Mouse (Mus musculus): ENCODE measurements at regions not wholly inside any gene's neighbourhood (a gene's known extent, or its start where the extent isn't known, plus 50 kb on each side); places are given as distances from the start of the nearest gene placed in this dataset.
A peak's percentile ranks its signal among the peaks of the same experiment; 100 is the strongest.
"Not testable (repeated sequence)": the region's sequence is repeated elsewhere in the genome, so short reads cannot be mapped to it uniquely, and the experiment has no call there.

DNA sequence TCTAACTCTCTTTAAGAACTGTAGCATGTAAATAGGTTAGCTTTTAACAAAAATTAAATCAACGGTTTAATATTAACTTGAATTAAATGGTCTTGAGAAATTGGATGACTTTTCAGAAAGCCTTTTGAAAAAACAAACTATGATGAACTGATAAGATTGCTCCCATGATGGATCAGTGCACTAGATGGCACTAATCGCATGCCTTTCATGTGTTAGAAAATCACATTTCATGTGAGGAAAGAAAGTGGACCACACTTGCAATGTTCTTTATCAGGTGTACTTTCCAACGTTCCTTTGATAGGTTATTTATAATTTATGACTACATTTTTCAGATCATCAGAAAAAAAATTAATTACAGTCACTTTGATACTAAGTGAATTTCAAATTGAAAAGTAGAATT lies 1003.2 kb upstream of the 4930412O13Rik start:
- DNase-seq = no peak

DNA sequence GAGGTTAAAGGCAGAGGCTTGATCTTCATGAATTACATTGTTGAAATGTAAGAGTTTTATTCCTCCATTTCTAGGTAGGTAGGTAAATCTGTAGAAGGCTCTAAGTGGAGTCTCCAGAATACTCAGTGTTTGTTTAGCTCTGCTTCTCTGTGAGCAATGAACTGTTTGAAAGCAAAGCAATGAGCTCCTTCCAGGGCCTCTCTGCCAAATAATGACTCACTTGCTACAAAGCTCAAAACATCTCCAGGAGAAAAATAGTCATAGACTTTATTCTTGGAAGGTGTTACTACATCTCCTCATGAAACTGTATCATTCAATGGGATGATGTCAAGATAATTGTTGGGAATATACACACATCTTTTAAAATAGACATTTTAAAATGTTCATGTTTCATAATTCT lies 968.6 kb upstream of the 4930412O13Rik start:
- DNase-seq = no peak

DNA sequence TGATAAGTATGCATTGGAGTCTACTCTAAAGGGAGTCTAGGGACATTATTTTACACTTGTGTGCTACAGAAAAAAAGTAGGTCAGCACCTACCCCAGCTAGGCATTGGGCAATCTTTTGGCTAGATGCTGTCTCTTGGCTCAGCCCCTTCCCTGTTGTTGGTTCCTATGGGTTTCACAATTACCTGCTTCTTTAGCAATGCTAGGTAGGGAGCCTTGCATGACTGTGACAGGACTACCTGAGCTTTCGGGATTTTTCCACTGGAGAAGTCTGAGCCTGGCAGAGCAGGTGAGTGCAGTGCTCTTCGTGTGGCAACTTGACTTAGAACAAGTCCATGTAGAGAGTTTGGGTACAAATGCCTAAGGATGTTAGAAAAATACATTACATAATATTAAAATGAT lies 956.2 kb upstream of the 4930412O13Rik start:
- peak; percentile 13 for DNase-seq

DNA sequence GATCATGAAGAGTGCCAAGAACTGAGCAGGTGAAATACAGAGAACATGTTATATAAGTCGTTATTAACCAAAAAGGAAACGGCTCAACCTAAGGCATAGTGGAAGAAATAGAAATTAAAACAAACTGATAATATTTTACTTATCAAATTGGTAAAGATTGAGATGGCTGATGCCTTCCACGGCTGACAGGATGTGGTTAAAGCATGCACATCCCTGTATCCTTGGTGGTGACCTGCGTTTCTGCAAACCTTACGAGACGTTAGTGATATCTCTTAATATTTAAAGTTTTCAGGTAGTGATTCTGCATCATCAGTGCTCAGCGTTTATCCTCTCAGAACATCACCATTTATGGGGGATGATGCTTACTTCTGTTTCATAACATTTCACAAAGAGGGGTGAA lies 939.5 kb upstream of the 4930412O13Rik start:
- no peak for DNase-seq

DNA sequence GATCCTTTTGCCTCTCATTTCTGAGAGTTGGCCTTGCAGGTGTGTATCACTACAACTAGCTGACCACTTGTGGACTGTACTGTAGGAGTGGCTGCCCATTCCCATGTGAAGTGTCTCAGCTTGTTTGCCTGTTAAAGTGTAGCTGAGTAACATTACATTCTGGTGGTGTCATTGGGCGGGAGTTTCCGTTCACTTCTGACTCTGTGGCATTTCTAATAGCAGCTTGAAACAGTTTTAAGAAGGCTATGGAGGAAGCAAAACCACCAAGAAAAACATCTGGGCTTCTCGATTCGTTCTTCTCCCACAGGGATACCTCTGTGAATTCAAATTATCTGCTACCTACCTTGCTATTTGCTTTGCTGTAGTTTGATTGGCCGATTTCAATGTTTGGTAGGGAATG lies 922.1 kb upstream of the 4930412O13Rik start:
- DNase-seq = no peak

DNA sequence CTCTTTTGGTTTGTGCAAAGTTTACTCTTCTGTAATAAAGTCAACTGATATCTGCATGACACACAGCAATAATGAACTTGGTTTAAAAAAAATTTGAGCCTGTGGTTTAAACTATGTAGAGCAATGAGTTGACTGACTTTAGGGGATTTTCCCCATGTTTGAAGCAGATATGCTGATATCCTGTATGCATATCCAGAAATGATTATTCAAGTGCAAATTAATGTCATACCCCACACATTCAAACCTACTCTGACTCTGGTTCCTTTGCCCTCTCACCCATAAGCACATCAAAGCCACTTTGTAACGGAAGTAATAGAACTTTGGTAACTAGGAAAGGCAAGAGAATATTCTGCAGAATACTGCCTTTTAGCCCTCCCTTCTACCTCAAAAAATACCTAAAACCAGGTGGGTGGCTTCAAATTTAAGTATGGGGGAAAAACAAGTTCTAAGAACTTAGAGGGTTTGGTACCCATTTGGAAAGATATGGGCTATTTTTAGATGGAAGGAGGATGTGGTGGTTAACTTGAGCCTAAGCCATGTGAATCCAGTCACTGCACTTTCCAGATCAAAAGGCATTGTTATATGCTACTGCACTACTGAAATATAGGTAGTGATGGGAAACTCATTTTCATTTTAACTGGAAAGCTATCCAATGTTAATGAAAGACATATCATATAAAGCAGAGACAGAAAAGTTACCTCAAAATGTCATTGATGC lies 915.9 kb upstream of the 4930412O13Rik start:
- DNase-seq = no peak

DNA sequence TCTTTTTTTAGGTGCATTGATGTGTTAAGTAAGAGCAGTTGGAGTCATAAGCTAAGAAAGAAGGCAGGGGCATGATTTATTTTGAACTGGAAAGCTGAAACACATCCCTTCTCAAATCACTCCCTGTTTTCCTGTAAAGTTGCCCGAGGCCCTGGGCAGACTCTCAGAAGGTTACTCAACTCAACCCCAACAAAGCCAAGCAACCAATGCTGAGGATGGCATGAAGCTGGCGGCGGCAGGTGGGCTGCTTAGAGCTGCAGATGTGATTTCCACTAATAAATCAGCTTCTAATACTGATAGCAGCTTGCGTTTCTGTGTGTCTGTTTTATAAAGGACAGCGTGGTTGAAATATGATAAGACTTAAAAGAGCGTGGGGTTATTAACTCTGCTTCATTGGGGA lies 905.4 kb upstream of the 4930412O13Rik start:
- DNase-seq = no peak

DNA sequence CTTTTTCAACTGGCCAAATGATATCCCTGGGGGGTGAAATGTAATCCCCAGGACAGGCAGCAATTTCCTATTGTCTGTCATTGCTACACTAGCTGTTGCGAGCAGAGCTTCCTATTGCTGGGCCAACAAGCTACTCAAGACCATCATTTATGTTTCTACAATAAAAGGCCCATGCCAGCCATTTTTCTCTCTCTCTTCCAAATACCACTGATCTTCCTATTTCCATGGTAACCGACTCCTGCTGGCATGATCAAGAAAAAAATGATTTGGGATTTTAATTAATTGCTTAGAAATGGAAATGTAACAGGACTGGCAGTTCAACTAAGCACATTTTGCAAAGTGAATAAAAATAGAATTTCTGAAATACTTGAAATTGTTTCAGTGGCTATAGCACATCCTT lies 868.7 kb upstream of the 4930412O13Rik start:
- DNase-seq = no peak

DNA sequence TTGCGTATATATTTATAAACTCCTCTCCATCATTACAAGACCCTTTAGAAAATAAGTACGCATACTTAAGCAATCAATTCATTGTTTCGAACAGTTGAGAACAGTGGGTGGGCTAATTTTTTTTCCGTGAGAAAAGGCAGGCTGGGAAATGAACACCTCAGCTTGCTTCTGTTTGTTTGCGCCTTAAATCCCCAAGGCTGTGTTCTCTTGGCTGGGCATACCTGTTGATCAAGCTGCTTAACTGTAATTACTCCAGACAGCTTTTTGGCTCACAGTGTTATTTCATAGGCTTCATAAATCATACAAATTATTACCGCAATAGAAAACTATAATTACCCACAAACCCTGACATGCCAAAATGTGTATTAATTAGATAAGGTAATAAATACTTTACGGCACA lies 848.0 kb upstream of the 4930412O13Rik start:
- DNase-seq = no peak

DNA sequence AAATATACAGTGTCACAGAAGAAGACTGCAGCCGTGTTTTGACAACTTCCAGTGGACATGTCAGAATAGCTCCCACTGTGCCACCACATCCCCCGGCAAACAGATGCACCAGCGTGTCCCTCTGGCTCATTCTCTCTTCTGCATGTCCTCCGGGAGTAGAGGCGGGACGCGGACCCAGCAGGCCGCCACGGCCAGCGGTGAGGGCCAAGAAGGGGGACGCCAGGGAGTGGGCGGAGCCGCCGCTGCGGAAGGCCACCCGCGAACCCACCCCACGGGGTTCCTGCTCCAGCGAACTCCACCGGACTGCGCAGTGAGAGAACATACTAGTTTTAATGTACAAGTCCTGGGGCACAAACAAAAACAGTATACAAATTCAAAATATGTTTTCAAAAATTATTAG lies 838.7 kb upstream of the 4930412O13Rik start:
- DNase-seq = not testable (repeated sequence)

DNA sequence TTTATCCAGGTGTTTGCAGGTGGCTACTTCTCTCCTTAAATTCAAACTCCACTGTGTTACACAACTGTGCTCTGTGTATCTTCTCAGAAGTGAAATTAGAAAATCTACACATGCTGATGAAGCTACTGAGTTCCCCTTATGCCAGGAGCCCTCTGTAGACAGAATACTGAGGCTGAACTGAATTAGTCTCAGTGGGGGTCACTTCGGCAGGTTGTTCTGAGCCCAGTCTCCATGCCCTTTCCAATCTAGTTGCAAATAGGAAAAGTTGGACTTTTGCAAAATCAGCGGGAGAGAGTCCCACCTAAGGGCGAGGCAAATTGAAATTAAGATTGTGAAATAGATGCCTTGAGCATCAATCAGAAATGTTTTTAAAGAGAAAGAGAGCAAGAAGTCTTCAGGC lies 833.1 kb upstream of the 4930412O13Rik start:
- DNase-seq = no peak

DNA sequence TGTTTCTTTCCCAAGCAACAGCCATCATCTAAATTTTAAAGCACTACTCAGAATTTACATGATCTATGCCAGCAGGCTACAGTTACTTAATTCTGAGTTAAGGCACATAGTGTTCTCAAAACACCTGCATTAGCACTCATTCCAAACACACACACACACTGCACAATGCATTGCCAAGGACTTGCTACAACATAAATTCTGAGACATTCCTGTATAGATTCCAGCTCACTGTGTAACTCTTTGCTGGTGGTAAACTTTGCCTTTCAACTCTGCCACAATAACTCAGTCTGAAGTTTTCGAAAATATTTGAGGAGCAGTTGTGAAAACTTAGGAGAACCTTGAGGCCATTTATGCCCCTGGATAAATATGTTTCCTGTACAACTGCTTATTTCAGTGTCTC lies 807.2 kb upstream of the 4930412O13Rik start:
- DNase-seq = no peak

DNA sequence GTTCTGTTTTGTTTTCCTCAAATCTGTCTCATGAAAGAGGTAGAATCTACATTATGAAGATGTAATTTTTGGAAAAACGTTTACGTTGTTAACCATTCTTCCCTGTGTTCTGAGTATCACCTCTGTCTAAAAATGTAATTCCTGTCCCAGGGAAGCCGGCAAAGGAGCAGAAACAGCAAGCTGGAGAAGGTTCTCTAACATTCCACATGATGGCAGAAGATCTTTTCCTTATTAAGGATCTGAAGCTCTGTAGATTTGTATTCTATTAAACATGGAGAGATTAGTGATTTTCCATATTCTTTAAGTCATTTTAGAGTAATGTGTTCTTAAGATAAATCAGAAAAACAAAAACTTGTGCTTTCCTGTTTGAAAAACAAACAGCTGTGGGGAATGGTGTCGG lies 802.9 kb upstream of the 4930412O13Rik start:
- DNase-seq = no peak

DNA sequence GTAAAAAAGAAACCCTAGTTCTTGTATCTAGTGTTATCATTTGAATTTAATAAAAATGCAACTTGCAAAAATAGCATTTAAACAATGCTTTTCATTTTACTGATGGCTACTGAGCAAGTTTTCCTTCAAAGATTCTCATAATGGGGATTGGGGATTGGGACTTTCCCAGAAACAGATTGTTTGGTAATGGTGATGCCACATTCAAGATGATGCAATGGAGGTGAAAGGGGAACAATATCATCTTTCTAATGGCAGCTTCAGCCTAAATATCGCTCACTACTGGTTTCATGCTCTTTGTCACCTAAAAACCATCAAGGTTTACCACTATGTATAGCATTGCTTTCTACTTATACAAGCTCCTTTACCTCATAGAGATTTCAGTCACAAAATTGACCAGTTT lies 799.3 kb upstream of the 4930412O13Rik start:
- DNase-seq = no peak

DNA sequence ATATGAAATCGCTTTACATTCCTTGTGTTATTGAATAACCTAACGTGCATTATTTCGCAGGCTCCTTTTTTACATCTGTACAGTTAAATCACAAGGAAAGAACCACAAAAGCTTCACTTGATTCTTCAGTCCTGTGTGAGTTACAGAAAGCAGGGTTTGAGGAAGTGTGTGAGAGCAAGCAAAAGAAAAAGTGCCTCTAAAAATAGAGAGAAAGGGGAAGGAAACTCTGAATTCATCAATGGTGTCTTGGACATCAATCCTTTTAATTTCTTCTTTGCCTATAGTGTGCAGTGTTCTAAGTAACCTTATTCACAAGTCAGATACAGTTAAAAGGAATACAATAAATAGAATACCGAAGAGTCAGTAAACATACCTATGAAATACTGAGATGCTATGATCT lies 785.7 kb upstream of the 4930412O13Rik start:
- no peak for DNase-seq

DNA sequence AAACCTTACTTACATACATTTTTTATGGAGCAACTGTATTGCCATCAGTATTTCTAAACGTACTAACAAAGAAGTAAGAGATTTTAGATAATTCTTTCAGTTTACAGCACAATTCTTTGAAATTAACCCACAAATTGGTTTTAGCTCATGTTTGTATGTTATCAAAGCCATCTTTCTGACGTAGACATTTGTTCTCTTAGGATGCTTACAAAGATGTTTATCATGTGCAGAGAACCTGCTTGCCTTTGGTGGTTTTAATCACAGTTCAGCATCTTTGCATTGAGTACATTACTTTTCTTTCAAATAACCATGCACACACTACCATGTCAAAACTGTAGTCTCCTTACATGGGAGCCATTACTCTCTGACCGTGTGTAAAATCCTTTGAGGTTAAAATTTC lies 764.4 kb upstream of the 4930412O13Rik start:
- DNase-seq = no peak

DNA sequence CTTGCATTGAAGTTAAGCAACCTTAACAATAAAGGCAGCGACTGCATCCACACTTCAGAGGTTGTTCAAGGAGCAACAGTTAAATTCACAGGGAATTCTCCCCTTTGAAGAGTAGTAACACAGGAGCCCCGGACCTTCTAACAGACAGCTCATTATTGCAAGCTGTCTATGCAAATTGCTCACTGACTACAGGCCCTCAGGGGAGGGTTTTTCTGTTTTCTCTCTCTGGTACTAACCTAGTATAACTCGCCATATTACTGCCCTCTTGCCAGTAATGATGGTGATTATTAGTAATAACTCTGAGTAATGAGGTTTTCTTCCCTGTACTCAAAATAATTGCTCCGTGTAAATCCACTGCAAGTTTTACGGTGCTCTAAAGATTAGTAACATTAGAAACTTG lies 763.5 kb upstream of the 4930412O13Rik start:
- DNase-seq = no peak

DNA sequence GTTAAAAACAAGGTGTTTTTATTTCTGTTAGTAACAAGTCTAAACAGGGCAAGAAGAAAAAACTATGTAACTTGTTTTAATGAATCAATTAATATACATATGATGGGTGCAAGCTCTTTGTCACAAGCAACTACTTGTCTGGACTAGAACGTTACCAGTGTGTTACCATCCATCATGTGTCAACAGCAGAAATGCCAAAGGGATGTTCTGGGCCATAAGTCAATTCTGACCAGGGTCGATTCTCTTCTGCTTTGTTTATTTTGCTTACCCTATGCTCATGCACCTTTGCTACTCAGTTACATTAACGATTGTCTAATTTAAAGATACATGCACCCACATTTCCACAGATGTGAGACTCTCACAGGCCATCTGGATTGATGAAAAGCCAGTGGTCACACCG lies 744.1 kb upstream of the 4930412O13Rik start:
- no peak for DNase-seq

DNA sequence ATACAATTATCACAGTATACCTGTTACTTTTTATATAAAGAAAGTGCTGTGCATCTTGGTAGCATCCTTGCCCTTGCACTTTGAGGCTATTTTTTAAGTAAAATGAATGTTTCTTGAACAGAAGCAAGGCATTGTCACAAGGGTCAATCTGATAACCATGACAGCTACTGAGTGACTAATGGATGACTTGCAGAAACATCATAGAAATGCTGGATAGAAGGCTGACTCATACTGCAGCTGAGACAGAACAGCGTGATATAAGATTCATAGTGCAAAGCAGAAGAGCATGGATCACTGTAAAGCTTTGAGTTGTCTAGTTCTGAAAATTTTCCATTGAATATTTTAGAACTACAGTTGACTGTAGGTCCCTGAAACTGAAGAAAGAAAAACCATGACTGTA lies 739.6 kb upstream of the 4930412O13Rik start:
- no peak for DNase-seq

DNA sequence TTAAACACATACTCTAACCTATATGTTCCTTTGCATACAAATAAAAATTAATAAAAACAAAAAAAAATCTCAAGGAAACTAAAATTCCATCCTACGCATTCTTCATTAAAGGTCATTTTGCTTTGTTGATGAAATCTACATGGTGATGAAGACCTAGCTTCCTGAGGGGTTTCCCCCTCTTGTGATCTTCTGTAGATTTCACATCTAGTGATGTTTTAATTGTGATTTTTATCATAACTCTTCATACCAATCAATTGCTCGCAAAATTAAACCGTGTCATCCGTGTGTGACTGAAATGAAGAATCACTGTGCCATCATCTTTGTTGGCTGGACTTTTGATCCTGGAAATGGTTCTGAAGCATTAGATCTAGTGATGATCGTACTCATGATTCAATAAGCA lies 725.4 kb upstream of the 4930412O13Rik start:
- DNase-seq = no peak

DNA sequence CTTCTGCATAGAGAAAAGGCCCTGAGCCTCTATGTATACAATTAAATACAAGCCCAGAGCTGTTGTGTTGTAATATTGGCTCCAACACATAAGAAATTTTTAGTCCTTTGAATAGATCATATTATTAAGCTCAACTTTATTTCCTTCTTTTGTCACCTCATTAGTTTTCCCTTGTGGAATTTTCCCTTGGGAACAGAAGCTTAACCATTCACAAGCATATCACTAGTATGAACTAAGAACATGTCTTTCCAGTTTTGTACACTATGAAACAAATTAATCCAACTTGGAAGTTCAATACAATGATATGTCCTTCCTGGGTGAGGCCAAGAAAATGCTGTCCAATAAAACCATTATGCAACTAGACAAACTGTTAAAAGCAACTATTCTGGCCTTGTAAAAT lies 720.9 kb upstream of the 4930412O13Rik start:
- DNase-seq = no peak

DNA sequence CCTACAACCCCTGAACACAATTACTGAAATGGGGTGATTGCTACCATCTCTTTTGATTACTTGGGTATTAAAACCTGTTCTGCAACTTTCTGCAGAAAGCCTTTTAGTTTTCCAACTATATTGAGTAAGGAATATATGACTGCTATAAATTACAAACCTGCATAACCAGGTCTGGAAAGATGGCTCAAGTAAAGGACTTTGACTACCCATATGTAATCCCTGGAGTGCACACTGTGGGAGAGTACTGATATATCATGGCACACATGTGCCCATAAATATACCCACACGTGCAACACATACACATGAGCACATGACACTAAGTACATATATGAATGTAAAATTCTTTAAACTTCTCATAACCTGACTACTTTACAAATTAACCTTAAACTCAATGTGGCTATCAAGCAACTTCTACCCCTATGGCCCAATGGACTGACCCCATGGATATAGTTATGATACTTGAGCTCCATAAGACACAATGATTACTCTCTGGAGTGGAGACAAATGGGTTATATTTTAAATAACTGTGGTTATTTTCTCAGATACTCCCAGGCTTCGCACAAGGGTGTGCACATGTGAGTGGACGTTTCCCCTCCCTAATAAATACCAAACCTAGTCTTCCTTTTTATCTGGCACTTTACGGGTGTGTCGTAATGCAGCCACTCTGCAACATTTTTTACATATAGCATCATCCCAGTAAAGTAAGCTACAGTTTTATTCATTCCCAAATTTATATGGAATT lies 717.1 kb upstream of the 4930412O13Rik start:
- no peak for DNase-seq

DNA sequence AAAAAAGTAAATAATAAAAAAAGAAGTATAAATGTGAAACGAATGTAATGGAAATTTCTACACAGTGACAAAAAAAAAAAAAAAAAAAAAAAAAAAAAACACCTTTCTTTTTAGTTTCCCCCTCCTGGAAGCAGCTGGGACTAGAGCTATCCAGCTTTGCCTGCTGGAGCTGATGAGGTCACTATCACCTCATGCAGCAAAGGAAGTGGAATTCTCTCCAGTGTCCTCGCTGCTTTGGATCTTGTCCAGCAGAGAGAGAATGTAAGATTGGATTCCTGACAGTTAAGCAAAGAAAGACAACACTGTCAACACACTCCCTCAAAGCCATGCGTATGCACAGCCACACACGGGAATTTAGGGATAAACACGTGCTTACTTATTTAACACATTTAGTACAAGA lies 698.9 kb upstream of the 4930412O13Rik start:
- DNase-seq = no peak

DNA sequence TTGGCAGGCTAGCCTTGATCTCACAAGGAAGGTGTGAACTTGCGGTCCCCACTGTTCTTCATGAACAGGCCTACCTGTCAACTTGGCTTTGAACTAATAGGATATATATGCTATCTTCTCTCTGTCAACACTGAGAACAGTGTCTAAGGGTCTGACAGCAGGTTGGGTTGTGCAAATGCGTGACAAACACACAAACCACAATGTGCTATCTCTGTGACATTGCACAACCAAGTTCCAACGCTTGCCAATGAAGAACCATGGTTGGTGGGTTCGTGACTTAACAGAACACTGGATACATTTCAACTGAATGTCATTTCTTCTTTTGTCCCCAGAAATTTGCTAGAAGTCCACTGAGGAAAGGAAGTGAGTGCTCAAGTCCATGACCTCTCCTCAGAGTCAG lies 696.8 kb upstream of the 4930412O13Rik start:
- DNase-seq = no peak
